Mouse (Mus musculus): ENCODE measurements at regions not wholly inside any gene's neighbourhood (a gene's known extent, or its start where the extent isn't known, plus 50 kb on each side); places are given as distances from the start of the nearest gene placed in this dataset.

GRCm38 (mm10) chr15:40068051-40068450 is 66.1 kb upstream of the 9330182O14Rik start:
- no peak for TF ChIP-seq POLR2A (IDR thresholded peaks at IDR 0.05; ENCODE audit: low read depth, low read length)
- no peak for TF ChIP-seq MAFK (IDR thresholded peaks at IDR 0.05; ENCODE audit: insufficient replicate concordance, low read length)
- TF ChIP-seq ELF1 (IDR thresholded peaks at IDR 0.05; ENCODE audit: low read depth, low read length): no peak
- TF ChIP-seq CHD1 (IDR thresholded peaks at IDR 0.05; ENCODE audit: low read depth, low read length): no peak
- TF ChIP-seq CHD2 (IDR thresholded peaks at IDR 0.05; ENCODE audit: low read length): no peak
- TF ChIP-seq CTCF (conservative IDR thresholded peaks at IDR 0.05 in 1 of 2, IDR thresholded peaks at IDR 0.05 in 1 of 2; ENCODE audit: low read depth in 2 of 2, low read length in 2 of 2): no peak
- TF ChIP-seq NELFE (IDR thresholded peaks at IDR 0.05; ENCODE audit: low read depth, low read length): no peak
- no peak for TF ChIP-seq MXI1 (IDR thresholded peaks at IDR 0.05; ENCODE audit: low read depth, low read length)
- no peak for TF ChIP-seq ZC3H11A (IDR thresholded peaks at IDR 0.05; ENCODE audit: low read depth, low read length)
- TF ChIP-seq USF1 (IDR thresholded peaks at IDR 0.05; ENCODE audit: low read depth, low read length): no peak

Data from CH12.LX (cell line).